Mouse (Mus musculus) heart, postnatal 0 days (tissue): ENCODE data around the gene Upp2. TPM values are rescaled to one million over a fixed set of nuclear protein-coding genes. Genes with fewer than 3 reads are reported as not detected.

ENCODE experiments used
- ATAC-seq: fragments of 200-750 bp; cut with Nextera tagmentation; 2 replicates; pipeline ENCODE4 v1.8.0; 2017; ENCODE audit warnings: low read depth, moderate number of reproducible peaks, moderate library complexity; ENCODE audit not compliant: insufficient read depth
- DNase-seq: peaks from one replicate; pipeline ENCODE4 v3.0.0-alpha.2; 2016; ENCODE audit warnings: low spot score
- H3K27ac ChIP-seq: fragments of 300-500 bp; sonication (generic); 2 replicates; pipeline ENCODE4 v1.5.1; 2014; ENCODE audit warnings: low read depth, mild to moderate bottlenecking
- H3K27me3 ChIP-seq: fragments of 300-500 bp; sonication (generic); 2 replicates; pipeline ENCODE4 v1.6.1; 2014; ENCODE audit warnings: low read length, mixed read lengths; ENCODE audit not compliant: control insufficient read depth, insufficient read depth
- H3K36me3 ChIP-seq: fragments of 300-500 bp; sonication (generic); replicated peaks from 2 replicates; pipeline ENCODE4 v1.6.1; 2014; ENCODE audit warnings: low read length, mixed read lengths; ENCODE audit not compliant: control insufficient read depth, insufficient read depth
- H3K4me1 ChIP-seq: fragments of 300-500 bp; sonication (generic); 2 replicates; pipeline ENCODE4 v1.6.1; 2014; ENCODE audit warnings: antibody characterized with exemption; ENCODE audit not compliant: control insufficient read depth, insufficient read depth
- H3K4me2 ChIP-seq: fragments of 300-500 bp; sonication (generic); 2 replicates; pipeline ENCODE4 v1.6.1; 2014; ENCODE audit warnings: low read depth, mild to moderate bottlenecking, low read length, moderate library complexity
- H3K4me3 ChIP-seq: fragments of 300-500 bp; sonication (generic); 2 replicates; pipeline ENCODE4 v1.5.1; 2014; ENCODE audit warnings: low read depth, low read length
- H3K9ac ChIP-seq: fragments of 300-500 bp; sonication (generic); replicated peaks from 2 replicates; pipeline ENCODE4 v1.6.1; 2014; ENCODE audit warnings: low read depth, low read length, mixed read lengths
- H3K9me3 ChIP-seq: fragments of 300-500 bp; sonication (generic); replicated peaks from 2 replicates; pipeline ENCODE4 v1.6.1; 2016; ENCODE audit warnings: low read length; ENCODE audit not compliant: control insufficient read depth
- CTCF ChIP-seq: IDR thresholded peaks from 2 replicates; pipeline ENCODE4 v1.5.1; 2016; ENCODE audit warnings: antibody characterized with exemption, control low read depth, low read depth
- EP300 ChIP-seq: IDR thresholded peaks from 2 replicates; pipeline ENCODE4 v1.6.1; 2016; ENCODE audit warnings: antibody characterized with exemption, low read depth
- WGBS: fragments of 180-500 bp; shearing (Covaris S2); extraction: QIAGEN DNeasy Blood & Tissue Kit; methylation state at CpG from one replicate; pipeline ENCODE4 v1.1.7; 2014; 5-methylcytosine and 5-hydroxymethylcytosine counted together
- polyA plus RNA-seq: library from polyadenylated mRNA; unstranded; fragments of >200 nt; fragmentation: Nextera tagmentation; extraction: Ambion mirVana; gene quantifications from 2 replicates; pipeline ENCODE4 v1.2.1, GENCODE M21; 2015
- total RNA-seq: library from RNA; depleted of rRNA; stranded (reverse); fragments of >200 nt; gene quantifications from 2 replicates; pipeline ENCODE4 v1.2.3, GENCODE M21; 2014; ENCODE audit warnings: low replicate concordance

Upp2 gene
- total and polyA plus RNA-seq, 2 experiments from 2014 or later: 0.92 to 4.3 TPM

- H3K4me1 ChIP-seq: peaks cover 67% of the 10 kb centered on the region
- WGBS: 92% methylated on average over 6 of the region's 6 CpGs
These were observed 28.9 kb upstream of the Upp2 start for GRCm38 (mm10) chr2:58538196-58538595.

GRCm38 (mm10) chr2:58543252-58543651 lies 23.8 kb upstream of the Upp2 start:
- no peak for TF ChIP-seq CTCF
- no peak for TF ChIP-seq EP300

More at GRCm38 (mm10) chr2:58538196-58538595, 28.9 kb upstream of the Upp2 start:
- Histone ChIP-seq H3K9me3 (no peaks in the 10 kb centered on the region), H3K4me2 (no peak overlapping the region), H3K36me3 (peaks cover 10% of the 10 kb centered on the region), H3K27ac (no peak overlapping the region), H3K27me3 (no peaks in the 10 kb centered on the region), H3K9ac (no peak overlapping the region), H3K4me3 (no peak overlapping the region)
- ATAC-seq (no peak), DNase-seq (no peak)
- TF ChIP-seq EP300: no peak
- TF ChIP-seq CTCF: no peak

GRCm38 (mm10) chr2:58544368-58544767 lies 22.7 kb upstream of the Upp2 start:
- H3K27ac ChIP-seq: no peak overlapping the region
- 10% methylated on average over 6 of the region's 6 CpGs for WGBS
- no peak for ATAC-seq

More at GRCm38 (mm10) chr2:58543252-58543651, 23.8 kb upstream of the Upp2 start:
- Histone ChIP-seq H3K4me3 (no peak overlapping the region), H3K4me2 (no peak overlapping the region), H3K27me3 (no peaks in the 10 kb centered on the region), H3K36me3 (no peaks in the 10 kb centered on the region), H3K9ac (no peak overlapping the region), H3K4me1 (peaks cover 46% of the 10 kb centered on the region), H3K9me3 (no peaks in the 10 kb centered on the region), H3K27ac (no peak overlapping the region)
- DNase-seq: no peak
- no peak for ATAC-seq
- WGBS: 86% methylated on average over 5 of the region's 5 CpGs

GRCm38 (mm10) chr2:58546264-58546663 lies 20.8 kb upstream of the Upp2 start:
- no peak overlapping the region for H3K9ac ChIP-seq
- no peaks in the 10 kb centered on the region for H3K27me3 ChIP-seq
- WGBS: 78% methylated on average over 7 of the region's 7 CpGs
- H3K9me3 ChIP-seq: no peaks in the 10 kb centered on the region
- no peak for DNase-seq
- H3K4me3 ChIP-seq: no peak overlapping the region
- H3K36me3 ChIP-seq: no peaks in the 10 kb centered on the region
- H3K4me1 ChIP-seq: peaks cover 57% of the 10 kb centered on the region
- no peak for ATAC-seq
- H3K4me2 ChIP-seq: no peak overlapping the region
- no peak for TF ChIP-seq CTCF
- no peak overlapping the region for H3K27ac ChIP-seq

More at GRCm38 (mm10) chr2:58544368-58544767, 22.7 kb upstream of the Upp2 start:
- no peak overlapping the region for H3K4me3 ChIP-seq
- no peaks in the 10 kb centered on the region for H3K27me3 ChIP-seq
- no peaks in the 10 kb centered on the region for H3K9me3 ChIP-seq
- TF ChIP-seq EP300: no peak
- TF ChIP-seq CTCF: no peak
- no peak for DNase-seq
- no peak overlapping the region for H3K9ac ChIP-seq
- H3K4me1 ChIP-seq: peaks cover 50% of the 10 kb centered on the region
- no peak overlapping the region for H3K4me2 ChIP-seq
- H3K36me3 ChIP-seq: no peaks in the 10 kb centered on the region

- no peaks in the 10 kb centered on the region for H3K36me3 ChIP-seq
- peaks cover 45% of the 10 kb centered on the region for H3K4me1 ChIP-seq
- DNase-seq (no peak), ATAC-seq (no peak)
- no peaks in the 10 kb centered on the region for H3K9me3 ChIP-seq
- no peak overlapping the region for H3K4me2 ChIP-seq
- H3K27ac ChIP-seq: no peak overlapping the region
- WGBS: 49% methylated on average over 7 of the region's 7 CpGs
- TF ChIP-seq EP300 (no peak), CTCF (no peak)
- H3K27me3 ChIP-seq: no peaks in the 10 kb centered on the region
- H3K9ac ChIP-seq: no peak overlapping the region
- no peak overlapping the region for H3K4me3 ChIP-seq
These were observed 18.2 kb upstream of the Upp2 start for GRCm38 (mm10) chr2:58548943-58549342.

GRCm38 (mm10) chr2:58549960-58550359 lies 17.1 kb upstream of the Upp2 start:
- Histone ChIP-seq H3K4me3 (no peak overlapping the region), H3K27ac (no peak overlapping the region), H3K4me2 (0 out of 2 replicates have a peak overlapping the region, but pooled peaks have one; percentile 0), H3K27me3 (no peaks in the 10 kb centered on the region), H3K4me1 (peaks cover 36% of the 10 kb centered on the region), H3K36me3 (no peaks in the 10 kb centered on the region), H3K9ac (no peak overlapping the region), H3K9me3 (no peaks in the 10 kb centered on the region)
- TF ChIP-seq EP300: no peak
- TF ChIP-seq CTCF: no peak
- DNase-seq (no peak), ATAC-seq (no peak)
- 31% methylated on average over 6 of the region's 6 CpGs for WGBS
